Mouse (Mus musculus): ENCODE measurements around the gene Renbp. TPM values are rescaled to one million over a fixed set of nuclear protein-coding genes. Genes with fewer than 3 reads are reported as not detected.

Renbp gene
- 6.5 and 7.0 TPM in 2 replicates for total RNA-seq (2017)

DNA sequence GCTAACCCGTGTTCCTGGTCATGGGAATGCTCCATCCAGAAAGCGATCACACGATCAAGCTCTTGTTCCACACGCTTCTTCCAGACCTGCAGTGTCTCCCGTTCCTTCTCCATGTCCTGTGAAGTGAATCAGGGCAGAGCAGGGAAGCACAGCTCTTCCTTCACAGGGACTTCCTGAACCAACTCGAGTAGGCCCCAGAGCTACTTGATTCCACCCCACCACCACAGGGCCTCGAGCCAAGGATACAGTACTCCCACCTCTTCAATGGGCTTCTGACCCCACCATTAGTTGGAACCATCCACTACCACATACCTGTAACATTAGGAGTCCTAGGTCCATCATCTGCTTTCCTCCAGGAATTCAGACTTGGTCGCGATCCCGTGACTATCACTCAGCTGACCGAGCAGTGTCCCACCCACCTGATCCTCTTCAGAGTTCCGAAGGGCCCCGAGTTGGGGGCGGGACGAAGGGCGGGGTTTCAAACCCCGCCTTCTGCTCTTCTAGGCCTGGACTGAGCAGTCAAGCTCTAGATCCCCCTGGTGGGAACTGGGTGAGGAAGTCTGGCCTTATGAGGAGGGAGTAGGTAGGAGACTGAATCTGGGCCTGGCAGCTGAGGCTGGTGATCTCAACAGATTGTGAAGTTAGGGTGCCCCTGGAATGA is at the start of gene Renbp:
TSS of gene Renbp (minus strand) at position 449 of the 661 bp plus-strand sequence.
- peak; percentile 55 for ATAC-seq (ENCODE audit: extremely low read depth, insufficient number of reproducible peaks, low FRiP score, poor library complexity, severe bottlenecking)

DNA sequence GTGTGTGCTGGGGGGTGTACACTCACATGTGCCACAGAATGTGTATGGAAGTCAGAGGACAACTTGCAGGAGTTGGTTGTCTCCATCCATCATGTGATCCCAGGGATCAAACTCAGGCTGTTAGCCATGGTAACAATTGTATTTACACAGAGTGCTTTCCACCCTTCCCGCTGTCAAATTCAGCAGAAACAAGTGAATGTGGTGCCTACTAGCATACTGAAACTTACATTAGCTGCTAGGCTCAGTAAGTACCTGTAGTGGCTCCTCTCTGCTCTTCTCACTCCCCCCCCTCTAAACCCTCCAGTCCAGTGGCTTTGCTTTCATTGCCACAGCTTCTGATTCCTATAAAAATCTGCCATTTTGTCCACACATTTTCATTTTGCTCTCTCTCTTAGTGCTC is 47.1 kb upstream of the Renbp start:
- no peak for ATAC-seq (ENCODE audit: extremely low read depth, insufficient number of reproducible peaks, low FRiP score, poor library complexity, severe bottlenecking)

DNA sequence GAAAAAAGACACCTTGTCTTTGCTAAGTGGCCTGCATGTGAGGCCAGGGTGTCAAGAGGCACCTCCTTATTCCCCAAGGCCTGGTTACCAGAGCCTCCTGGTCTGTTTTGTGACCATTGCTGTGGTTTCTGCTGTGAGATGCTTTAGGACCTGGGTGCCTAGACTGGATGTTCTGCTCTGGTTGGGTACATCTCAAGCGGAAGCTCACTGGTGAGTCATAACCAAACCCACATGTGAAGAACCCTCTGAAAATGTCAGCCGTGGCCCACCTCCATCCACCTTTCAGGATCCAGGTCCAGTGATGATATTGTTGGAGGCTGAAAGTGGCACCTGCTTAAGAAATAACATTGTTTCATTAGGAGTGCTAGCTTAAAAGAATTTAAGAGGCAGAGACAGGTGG is 45.6 kb upstream of the Renbp start:
- no peak for ATAC-seq (ENCODE audit: extremely low read depth, insufficient number of reproducible peaks, low FRiP score, poor library complexity, severe bottlenecking)

DNA sequence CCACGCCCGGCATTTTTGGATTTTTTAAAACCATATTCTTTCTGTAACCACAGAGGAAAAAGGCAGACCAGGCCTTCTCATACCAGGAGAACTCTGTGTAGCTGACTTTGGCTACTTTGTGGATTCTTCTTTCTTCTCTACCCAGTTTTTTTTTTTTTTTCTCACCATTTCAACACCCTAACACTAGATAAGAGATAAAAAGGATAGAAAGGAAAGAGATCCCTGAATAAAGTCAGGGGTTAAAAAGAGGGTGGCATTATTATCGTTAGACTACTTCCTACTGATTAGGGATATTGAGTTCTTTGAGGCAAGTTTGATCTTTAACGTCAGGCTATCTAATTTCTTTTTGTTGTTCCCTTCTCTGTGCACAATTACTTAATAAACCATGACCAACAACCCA is 42.1 kb upstream of the Renbp start:
- no peak for ATAC-seq (ENCODE audit: extremely low read depth, insufficient number of reproducible peaks, low FRiP score, poor library complexity, severe bottlenecking)

DNA sequence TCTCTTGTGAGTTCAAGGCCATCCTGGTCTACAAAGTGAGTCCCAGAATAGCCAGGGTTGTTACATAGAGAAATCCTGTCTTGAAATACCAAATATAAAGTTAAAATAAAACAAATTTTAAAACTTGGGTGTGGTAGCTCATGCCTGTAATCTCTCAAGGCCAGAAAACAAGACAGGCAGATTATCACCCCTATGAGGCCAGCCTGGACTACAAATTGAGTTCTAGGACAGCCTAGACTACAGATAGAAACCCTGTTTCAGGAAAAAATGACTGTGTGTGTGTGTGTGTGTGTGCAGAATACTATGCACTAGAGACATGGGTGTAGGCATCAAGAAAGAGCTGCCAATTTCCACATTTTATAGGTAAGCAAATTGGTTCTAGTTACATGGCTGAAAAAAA is 40.1 kb upstream of the Renbp start:
- no peak for ATAC-seq (ENCODE audit: extremely low read depth, insufficient number of reproducible peaks, low FRiP score, poor library complexity, severe bottlenecking)

DNA sequence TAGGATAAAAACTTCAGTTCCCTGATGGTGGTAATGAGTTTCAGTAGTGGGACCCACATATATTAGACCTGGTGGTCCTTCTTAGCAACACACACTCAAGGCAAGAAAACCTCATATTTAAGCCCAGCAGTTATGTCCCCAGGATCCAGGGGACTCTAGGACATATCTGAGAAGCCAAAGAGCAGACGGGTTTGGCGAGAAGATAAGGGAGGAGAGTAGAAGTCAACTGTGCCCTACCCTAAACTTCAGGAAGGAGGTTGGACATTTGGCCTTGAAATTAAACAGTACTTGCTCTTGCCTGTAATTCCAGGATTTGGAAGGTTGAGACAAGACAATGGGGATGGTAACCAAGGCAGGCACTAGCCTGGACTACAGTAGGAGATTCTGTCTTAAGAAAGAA is 39.1 kb upstream of the Renbp start:
- ATAC-seq (ENCODE audit: extremely low read depth, insufficient number of reproducible peaks, low FRiP score, poor library complexity, severe bottlenecking): no peak

DNA sequence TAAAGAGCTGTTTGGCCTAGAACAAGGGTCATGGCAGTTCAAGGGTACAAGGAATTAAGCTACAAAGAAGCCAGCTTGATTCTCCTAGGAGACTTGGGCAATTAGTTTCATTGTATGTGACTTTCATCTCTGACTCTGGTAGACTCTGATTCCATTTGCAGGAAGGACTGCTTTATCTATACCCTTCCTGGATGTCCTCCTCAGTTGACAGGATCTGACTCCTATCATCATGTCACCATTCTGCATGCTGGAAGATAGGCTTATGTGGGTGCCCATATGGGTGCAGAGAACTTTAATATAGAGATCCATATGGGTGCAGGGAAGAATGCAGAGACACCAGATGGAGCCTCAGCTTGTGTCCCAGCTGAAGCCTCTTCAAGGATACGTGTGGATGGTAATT is 38.5 kb upstream of the Renbp start:
- no peak for ATAC-seq (ENCODE audit: extremely low read depth, insufficient number of reproducible peaks, low FRiP score, poor library complexity, severe bottlenecking)

DNA sequence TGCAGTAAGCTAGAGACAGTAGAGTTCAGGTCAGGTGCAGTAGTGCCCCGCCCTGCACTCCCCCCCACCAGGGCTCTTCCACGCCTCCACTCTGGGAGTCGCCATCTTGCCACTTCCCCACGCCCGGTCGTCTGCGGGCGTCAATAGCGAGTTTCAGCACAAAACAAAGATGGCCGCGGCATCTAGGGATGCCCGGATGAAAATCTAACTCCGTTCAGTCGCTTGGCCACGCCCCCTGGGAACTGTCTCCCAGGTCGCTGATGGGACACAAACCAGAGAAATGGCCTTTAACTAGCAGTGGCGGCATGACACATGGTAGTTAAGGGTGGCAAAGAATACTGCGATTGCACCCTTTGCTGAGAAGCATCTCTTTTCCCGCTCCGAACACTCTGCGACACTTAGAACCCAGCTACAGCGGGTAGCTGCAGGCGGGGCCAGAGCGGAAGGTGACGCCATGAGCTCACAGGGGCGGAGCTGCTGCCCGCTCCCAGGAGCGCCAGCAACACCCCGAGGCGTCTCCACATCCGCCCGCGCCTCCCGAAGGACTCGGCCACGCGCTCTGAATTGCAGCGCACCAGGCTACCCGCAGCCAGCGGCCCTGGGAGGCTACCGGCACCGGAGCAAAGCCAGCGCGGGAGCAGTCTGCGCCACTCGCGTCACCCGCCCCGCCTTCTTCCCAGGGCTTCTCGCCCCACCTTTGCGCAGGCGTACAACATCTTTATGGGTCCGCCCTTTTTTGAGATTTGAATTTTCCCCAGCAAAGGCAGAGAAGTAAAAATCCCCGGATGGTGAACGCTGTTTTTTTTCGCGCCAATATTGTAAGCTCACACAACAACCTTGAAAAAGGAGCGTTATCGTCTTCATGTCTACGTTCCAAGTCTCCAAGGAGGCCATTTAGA is 36.8 kb upstream of the Renbp start:
- ATAC-seq (ENCODE audit: extremely low read depth, insufficient number of reproducible peaks, low FRiP score, poor library complexity, severe bottlenecking): peak; percentile 70

DNA sequence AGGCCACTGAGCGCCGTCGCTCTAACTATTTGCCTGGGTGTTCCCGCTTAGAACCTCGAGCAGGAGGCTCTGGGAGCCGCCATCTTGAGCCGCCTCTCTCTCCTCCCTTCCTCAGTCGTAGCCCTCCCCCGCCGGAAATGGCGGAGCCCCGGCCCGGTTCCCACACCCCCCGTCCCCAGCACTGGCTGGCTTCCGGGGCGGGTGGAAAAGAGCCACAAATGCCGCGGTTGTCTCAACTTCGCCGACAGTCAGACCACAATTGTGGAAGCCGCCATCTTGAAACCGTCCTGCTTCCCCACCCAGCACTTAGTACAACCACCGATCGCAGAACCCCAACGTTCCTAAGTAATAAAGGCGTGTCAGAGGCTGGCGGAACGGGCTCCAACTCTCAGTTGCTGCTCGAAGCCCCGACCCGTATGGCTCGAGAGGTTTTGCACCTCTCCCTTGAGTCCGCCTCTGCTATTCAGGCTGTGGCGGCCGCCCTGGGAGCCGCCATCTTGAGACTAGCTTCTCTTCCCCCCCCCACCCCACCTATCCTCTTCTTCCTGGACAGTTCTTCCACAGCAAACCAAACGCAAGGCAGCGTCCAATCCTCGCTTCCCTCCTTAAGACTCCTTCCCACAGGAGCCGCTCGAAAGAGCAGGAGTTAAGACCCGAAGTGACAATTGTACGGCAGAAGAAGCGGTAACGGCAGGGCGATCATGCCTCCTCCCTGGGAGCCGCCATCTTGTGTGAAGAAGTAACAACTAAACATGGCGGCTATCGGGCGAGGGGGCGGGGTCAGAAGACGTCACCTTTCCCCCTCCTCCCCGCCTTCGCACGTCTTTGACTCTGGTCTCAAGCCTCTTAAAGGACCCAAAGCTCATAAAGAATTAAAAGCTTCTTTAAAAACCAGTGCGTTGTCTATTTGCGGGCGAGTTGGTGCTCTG is 35.9 kb upstream of the Renbp start, which contains the start of gene Hcfc1:
TSS of gene Hcfc1 (minus strand) at position 110 of the 929 bp plus-strand sequence.
- ATAC-seq (ENCODE audit: extremely low read depth, insufficient number of reproducible peaks, low FRiP score, poor library complexity, severe bottlenecking): peak; percentile 75

DNA sequence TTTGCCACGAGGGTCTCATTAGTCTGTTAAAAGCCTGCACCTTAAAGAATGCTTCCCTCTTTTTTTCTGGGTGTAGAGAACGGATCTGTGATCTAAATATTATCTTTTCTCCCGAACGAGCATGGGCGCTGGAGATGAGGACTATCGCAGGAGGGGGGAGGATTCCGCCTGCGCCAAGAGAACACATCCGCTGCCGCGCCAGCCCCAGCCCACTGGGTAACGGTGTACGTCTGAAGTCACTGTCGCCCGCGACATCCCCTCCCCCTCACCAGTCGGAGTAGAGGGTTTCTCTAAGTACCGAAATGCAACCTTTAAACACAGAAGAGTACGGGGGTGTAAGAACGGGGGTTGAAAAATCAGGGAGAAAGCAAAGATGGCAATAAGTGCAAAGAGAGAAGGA is 34.7 kb upstream of the Renbp start:
- ATAC-seq (ENCODE audit: extremely low read depth, insufficient number of reproducible peaks, low FRiP score, poor library complexity, severe bottlenecking): no peak

DNA sequence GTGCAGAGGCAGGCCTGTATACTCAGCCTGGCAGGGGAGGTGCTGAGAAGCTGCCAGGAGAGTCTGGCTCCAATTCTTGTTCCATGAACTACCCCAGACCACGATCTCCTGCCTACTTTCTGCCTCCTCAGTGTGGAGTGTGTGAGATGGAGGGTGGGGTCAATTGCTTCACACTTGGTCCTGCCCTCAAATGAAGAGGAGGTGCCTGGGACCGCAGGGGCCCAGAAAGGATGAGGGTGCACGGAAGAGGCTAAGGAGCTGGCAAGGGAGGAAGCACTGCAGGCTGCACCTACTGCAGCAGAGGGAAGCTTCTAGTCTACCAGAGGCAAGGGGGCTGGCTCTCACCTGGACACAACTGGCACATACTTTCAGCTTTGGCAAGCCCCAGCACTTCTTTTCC is 33.7 kb upstream of the Renbp start:
- no peak for ATAC-seq (ENCODE audit: extremely low read depth, insufficient number of reproducible peaks, low FRiP score, poor library complexity, severe bottlenecking)

DNA sequence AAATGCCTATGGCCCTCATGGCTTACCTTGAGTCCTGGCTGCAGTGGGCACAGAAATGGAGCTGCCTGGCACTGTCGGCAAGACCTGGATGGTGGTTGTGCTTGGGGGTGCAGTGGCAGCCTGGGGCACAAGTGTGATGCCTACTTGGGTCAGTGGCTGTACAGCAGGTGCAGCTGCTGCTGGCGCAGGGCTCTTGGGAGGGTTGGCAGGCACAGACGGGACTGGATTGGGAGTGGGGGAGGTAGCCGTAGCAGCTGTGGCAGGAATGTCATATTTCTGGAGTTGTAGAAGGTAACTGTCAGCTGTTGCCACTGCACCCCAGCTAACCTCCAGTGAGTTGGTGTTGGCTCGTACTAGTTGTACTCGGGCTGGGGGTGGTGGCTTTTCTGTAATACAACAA is 24.3 kb upstream of the Renbp start:
- ATAC-seq (ENCODE audit: extremely low read depth, insufficient number of reproducible peaks, low FRiP score, poor library complexity, severe bottlenecking): no peak

DNA sequence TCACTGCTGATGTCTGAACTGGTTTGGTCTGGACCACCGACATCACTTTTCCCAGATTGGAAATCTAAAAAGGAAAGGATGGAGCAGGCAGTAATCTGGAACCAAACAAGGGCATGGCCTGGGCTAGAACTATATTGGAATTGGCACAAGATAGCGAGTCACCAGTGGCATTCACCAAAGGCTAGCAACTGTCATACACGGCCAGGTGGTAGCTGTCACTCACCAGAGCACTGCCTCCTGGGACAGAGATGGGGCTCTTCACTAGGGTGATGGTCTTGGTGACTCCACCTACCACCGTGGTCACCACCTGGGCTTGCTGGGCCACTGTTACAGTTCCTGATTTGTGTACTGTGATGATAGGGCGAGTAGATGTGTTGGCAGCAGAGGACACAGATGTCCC is 22.0 kb upstream of the Renbp start:
- ATAC-seq (ENCODE audit: extremely low read depth, insufficient number of reproducible peaks, low FRiP score, poor library complexity, severe bottlenecking): no peak

DNA sequence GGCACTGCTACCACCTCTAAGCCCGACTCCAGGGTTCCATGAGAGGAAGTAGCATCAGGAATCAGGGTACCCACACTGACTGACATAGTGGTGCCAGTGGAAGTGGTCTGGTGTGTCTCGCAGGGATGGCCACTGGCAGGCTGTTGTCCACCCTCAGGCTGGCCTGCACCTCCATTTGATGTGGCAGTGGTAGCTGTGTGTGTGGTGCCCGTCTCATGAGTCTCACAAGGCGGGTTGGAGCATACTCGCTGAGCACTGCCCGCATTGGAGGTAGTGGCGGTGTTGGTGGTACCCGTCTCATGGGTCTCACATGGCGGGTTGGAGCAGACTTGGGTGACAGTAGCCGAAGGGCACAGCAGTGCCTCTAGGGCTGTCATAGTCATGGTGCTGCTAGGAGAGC is 18.7 kb upstream of the Renbp start:
- ATAC-seq (ENCODE audit: extremely low read depth, insufficient number of reproducible peaks, low FRiP score, poor library complexity, severe bottlenecking): no peak

DNA sequence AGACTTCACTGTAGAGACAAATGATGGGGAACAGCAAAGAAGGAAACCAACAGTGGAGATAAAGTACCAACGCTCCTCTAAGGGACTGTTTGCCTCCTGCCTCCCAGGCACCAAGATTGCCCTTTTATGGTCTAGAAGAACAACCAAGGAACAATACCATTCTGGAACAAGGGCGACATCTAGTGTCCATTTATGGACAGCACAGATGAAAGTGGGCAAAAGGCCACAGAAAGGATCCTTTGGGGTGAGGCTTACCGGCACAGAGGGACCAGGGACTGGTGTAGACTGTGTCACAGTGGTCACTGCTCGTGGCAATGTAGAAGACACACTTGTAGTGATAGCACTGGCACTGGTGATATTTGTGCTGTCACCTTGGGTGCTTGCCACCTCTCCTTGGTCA is 18.0 kb upstream of the Renbp start:
- peak; percentile 85; the same call in 1 of the 2 replicates for ATAC-seq (ENCODE audit: extremely low read depth, insufficient number of reproducible peaks, low FRiP score, poor library complexity, severe bottlenecking)

DNA sequence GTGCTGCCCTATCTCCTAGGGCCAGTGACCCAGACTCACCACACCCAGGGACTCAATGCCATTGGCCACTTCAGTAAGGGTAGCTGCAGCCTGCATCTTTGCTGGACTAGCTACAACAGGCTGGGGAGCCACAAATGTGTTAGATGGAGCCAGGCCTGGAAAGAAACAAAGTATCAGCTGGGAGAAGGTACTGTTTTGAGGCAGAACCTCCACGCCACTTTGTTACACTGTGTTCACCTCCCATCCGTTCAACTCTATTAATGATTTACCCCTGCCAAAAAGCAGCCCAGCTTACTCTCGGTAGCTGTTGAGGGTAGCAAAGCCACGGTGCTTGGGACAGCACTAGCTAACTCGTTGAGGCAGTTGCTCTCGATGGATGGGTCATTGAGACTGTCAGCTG is 16.2 kb upstream of the Renbp start:
- ATAC-seq (ENCODE audit: extremely low read depth, insufficient number of reproducible peaks, low FRiP score, poor library complexity, severe bottlenecking): no peak

DNA sequence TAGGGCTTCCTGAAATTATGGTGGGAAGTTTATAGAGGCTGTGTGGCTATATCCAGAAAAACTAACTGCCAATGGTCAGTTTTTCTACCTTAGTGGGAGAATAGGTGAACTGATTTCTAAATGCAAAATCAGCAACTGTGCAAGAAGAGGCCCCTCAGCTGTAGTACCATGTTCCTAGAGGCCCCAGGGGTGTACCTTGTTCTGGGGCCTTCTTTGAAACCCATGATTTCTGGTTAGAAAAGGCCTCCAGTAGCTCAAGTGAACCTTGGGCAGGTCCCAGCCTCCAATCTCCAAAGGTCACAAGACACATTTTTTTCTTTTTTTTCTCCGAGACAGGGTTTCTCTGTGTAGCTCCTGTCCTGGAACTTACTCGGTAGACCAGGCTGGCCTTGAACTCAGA is 11.6 kb upstream of the Renbp start:
- ATAC-seq (ENCODE audit: extremely low read depth, insufficient number of reproducible peaks, low FRiP score, poor library complexity, severe bottlenecking): no peak

DNA sequence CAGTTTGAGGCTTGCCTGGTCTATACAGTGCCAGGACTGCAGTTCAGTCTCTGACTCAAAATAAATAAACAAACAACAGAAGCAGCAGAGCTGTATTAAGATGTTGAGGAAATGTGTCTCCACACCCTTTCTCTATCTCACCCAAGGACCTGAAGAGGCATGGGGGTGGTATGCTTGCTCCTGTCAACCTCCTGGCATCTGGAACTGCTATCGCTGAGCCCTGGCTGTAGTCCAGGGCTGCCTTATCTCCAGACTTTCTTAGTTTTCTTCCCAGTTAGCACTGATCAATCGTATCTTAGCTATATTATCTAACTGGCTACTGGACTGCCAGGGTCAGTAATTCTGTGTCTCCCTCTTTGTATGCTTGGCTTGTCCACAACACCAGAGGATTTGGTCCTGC is 11.2 kb upstream of the Renbp start:
- ATAC-seq (ENCODE audit: extremely low read depth, insufficient number of reproducible peaks, low FRiP score, poor library complexity, severe bottlenecking): no peak

DNA sequence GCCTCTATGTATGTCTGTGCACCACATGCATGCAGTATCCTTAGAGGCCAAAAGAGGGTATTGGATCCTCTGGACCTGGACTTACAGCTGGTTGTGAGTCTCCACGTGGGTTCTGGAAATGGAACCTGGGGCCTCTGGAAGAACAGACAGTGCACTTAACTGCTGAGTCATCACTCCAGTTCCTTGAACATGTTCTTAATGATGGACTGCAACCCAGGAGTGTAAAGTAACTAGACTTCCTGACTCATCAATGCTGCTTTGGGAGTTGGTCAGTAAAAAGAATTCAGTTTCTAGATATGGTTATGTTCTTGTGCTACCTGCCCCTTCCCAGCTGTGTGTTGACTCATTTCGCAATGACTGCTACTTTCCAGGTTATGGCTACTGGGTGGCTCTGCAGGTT is 1.2 kb upstream of the Renbp start:
- ATAC-seq (ENCODE audit: extremely low read depth, insufficient number of reproducible peaks, low FRiP score, poor library complexity, severe bottlenecking): no peak
